Comparison of ENCODE assay signal across 8 mouse cellular contexts in genomic region chr10:84450654-84451053, GRCm38 (mm10). TPM values are rescaled to one million over a fixed set of nuclear protein-coding genes. Genes with fewer than 3 reads are reported as not detected.
DNase-seq lines count a peak whose midpoint lies in the region; ATAC-seq and TF ChIP-seq lines count a peak whose summit lies in the region.

No protein-coding gene starts in this region.

- peak; percentile 86 to 93 for DNase-seq in left cerebral cortex, adult 18-20 months (ENCODE audit: low spot score in 2 of 2)
- no peak for DNase-seq in left cerebral cortex, adult 11 months (ENCODE audit: low spot score)
- peak; percentile 96 for DNase-seq in embryo, embryonic 10.5 days (ENCODE audit: low spot score)
- peak; percentile 77 to 84 for DNase-seq in gastrocnemius, postnatal 4 days (ENCODE audit: low spot score in 2 of 2)
- peak; percentile 63 for DNase-seq in liver, embryonic 11.5 days (ENCODE audit: low spot score)
- peak; percentile 88 for DNase-seq in stomach, postnatal 0 days (ENCODE audit: low spot score)

- H3K9ac ChIP-seq in kidney, embryonic 14.5 days (ENCODE audit: low read depth, low read length) = no peak overlapping the region; the same call in 1 of the 2 replicates
- H3K9ac ChIP-seq in liver, embryonic 11.5 days (ENCODE audit: low read depth, low read length) = no peak overlapping the region
- H3K9ac ChIP-seq in neural tube, embryonic 13.5 days = no peak overlapping the region
- H3K9ac ChIP-seq in stomach, postnatal 0 days (ENCODE audit: low read length) = no peak overlapping the region

- H3K27me3 ChIP-seq in kidney, embryonic 14.5 days (ENCODE audit: control insufficient read depth, insufficient read depth, low read length) = no peaks in the 10 kb centered on the region
- H3K27me3 ChIP-seq in liver, embryonic 11.5 days (replicated peaks; ENCODE audit: control insufficient read depth, insufficient read depth, low read length) = no peaks in the 10 kb centered on the region
- no peaks in the 10 kb centered on the region for H3K27me3 ChIP-seq in neural tube, embryonic 13.5 days
- H3K27me3 ChIP-seq in stomach, postnatal 0 days (ENCODE audit: control insufficient read depth, insufficient read depth, low read length) = no peaks in the 10 kb centered on the region

- ATAC-seq in kidney, embryonic 14.5 days (ENCODE audit: low FRiP score, low TSS enrichment) = 0 out of 2 replicates have a peak, but pooled peaks have one; percentile 67
- no peak for ATAC-seq in liver, embryonic 11.5 days (replicated peaks; ENCODE audit: low FRiP score)
- ATAC-seq in neural tube, embryonic 13.5 days (ENCODE audit: low read depth) = peak; percentile 59
- ATAC-seq in stomach, postnatal 0 days (ENCODE audit: low FRiP score, low TSS enrichment) = peak; percentile 61; the same call in 1 of the 2 replicates

- TF ChIP-seq EP300 in stomach, postnatal 0 days (optimal IDR thresholded peaks at IDR 0.05) = no peak

- peaks cover 8% of the 10 kb centered on the region; the same call in 1 of the 2 replicates for H3K4me1 ChIP-seq in kidney, embryonic 14.5 days (ENCODE audit: control insufficient read depth, insufficient read depth, low read length)
- H3K4me1 ChIP-seq in liver, embryonic 11.5 days (replicated peaks; ENCODE audit: control insufficient read depth, insufficient read depth, low read length) = no peaks in the 10 kb centered on the region
- H3K4me1 ChIP-seq in neural tube, embryonic 13.5 days (replicated peaks) = peaks cover 10% of the 10 kb centered on the region
- H3K4me1 ChIP-seq in stomach, postnatal 0 days (replicated peaks; ENCODE audit: control insufficient read depth, insufficient read depth) = no peaks in the 10 kb centered on the region

- no peak overlapping the region for H3K27ac ChIP-seq in kidney, embryonic 14.5 days (ENCODE audit: low read depth, low read length)
- no peak overlapping the region for H3K27ac ChIP-seq in liver, embryonic 11.5 days (ENCODE audit: low read depth, low read length)
- H3K27ac ChIP-seq in neural tube, embryonic 13.5 days (replicated peaks) = no peak overlapping the region
- no peak overlapping the region for H3K27ac ChIP-seq in stomach, postnatal 0 days (replicated peaks)

- no peak overlapping the region for H3K4me3 ChIP-seq in kidney, embryonic 14.5 days (ENCODE audit: low read length)
- no peak overlapping the region for H3K4me3 ChIP-seq in liver, embryonic 11.5 days (ENCODE audit: low read depth, low read length)
- H3K4me3 ChIP-seq in neural tube, embryonic 13.5 days = no peak overlapping the region
- H3K4me3 ChIP-seq in stomach, postnatal 0 days (ENCODE audit: low read depth, low read length) = no peak overlapping the region

- no peaks in the 10 kb centered on the region for H3K36me3 ChIP-seq in kidney, embryonic 14.5 days (ENCODE audit: control insufficient read depth, insufficient read depth, low read length)
- no peaks in the 10 kb centered on the region for H3K36me3 ChIP-seq in liver, embryonic 11.5 days (ENCODE audit: control insufficient read depth, insufficient read depth, low read length)
- H3K36me3 ChIP-seq in neural tube, embryonic 13.5 days = no peaks in the 10 kb centered on the region
- no peaks in the 10 kb centered on the region for H3K36me3 ChIP-seq in stomach, postnatal 0 days (ENCODE audit: control insufficient read depth, insufficient read depth, low read length)

- 3% methylated on average over 10 of the region's 10 CpGs for WGBS in kidney, embryonic 14.5 days
- WGBS in liver, embryonic 11.5 days = 2% methylated on average over 10 of the region's 10 CpGs
- WGBS in neural tube, embryonic 13.5 days = 3% methylated on average over 10 of the region's 10 CpGs
- 2% methylated on average over 10 of the region's 10 CpGs for WGBS in stomach, postnatal 0 days

- no peaks in the 10 kb centered on the region for H3K9me3 ChIP-seq in kidney, embryonic 14.5 days (ENCODE audit: control insufficient read depth, low read length)
- H3K9me3 ChIP-seq in liver, embryonic 11.5 days (ENCODE audit: control insufficient read depth, low read length) = no peaks in the 10 kb centered on the region
- H3K9me3 ChIP-seq in neural tube, embryonic 13.5 days = no peaks in the 10 kb centered on the region
- H3K9me3 ChIP-seq in stomach, postnatal 0 days (ENCODE audit: control insufficient read depth, low read length) = no peaks in the 10 kb centered on the region

- TF ChIP-seq CTCF in stomach, postnatal 0 days (IDR thresholded peaks at IDR 0.05; ENCODE audit: low read depth) = peak; percentile 97

- no peak overlapping the region for H3K4me2 ChIP-seq in kidney, embryonic 14.5 days (replicated peaks; ENCODE audit: low read depth, low read length)
- H3K4me2 ChIP-seq in liver, embryonic 11.5 days = no peak overlapping the region
- no peak overlapping the region for H3K4me2 ChIP-seq in neural tube, embryonic 13.5 days
- no peak overlapping the region for H3K4me2 ChIP-seq in stomach, postnatal 0 days (replicated peaks; ENCODE audit: low read depth)

RNA-seq across cellular contexts. Expression of gene Nuak1, which starts 10.3 kb away (rescaled TPM):
- total RNA-seq in left cerebral cortex, adult 18-20 months (2021) = 10 to 100 TPM; 87.8 to 89.7 TPM
- 10 to 100 TPM; 19.9 to 20.7 TPM for total RNA-seq in gastrocnemius, postnatal 4 days (2021)
- 3.0 and 4.1 TPM in 2 replicates for polyA plus RNA-seq in kidney, embryonic 14.5 days (2014; fragmentation: Nextera tagmentation; extraction: Ambion mirVana)
- 0.47 and 0.70 TPM in 2 replicates for polyA plus RNA-seq in liver, embryonic 11.5 days (2014; fragmentation: Nextera tagmentation; extraction: Ambion mirVana)
- 5.4 and 5.7 TPM in 2 replicates for polyA plus RNA-seq in neural tube, embryonic 13.5 days (2015; fragmentation: Nextera tagmentation; extraction: Ambion mirVana)
- 0.35 and 0.40 TPM in 2 replicates for polyA plus RNA-seq in stomach, postnatal 0 days (2015; fragmentation: Nextera tagmentation; extraction: Ambion mirVana)
